Mouse (Mus musculus) forebrain, embryonic 13.5 days (tissue): ENCODE data around the gene Kcnk4. TPM values are rescaled to one million over a fixed set of nuclear protein-coding genes. Genes with fewer than 3 reads are reported as not detected.
A peak's percentile ranks its signal among the peaks of the same experiment; 100 is the strongest.
"Not testable (repeated sequence)": the region's sequence is repeated elsewhere in the genome, so short reads cannot be mapped to it uniquely, and the experiment has no call there.

Experiments
- ATAC-seq: fragments of 200-750 bp; cut with Nextera tagmentation; 2 replicates; pipeline ENCODE4 v1.8.0; 2017
- H3K27ac ChIP-seq: fragments of 300-500 bp; sonication (generic); 2 replicates; pipeline ENCODE4 v1.5.1; 2015; ENCODE audit warnings: inconsistent platforms, mild to moderate bottlenecking, moderate library complexity
- H3K27me3 ChIP-seq: fragments of 300-500 bp; sonication (generic); 2 replicates; pipeline ENCODE4 v1.6.1; 2015; ENCODE audit warnings: mild to moderate bottlenecking, inconsistent platforms
- H3K36me3 ChIP-seq: fragments of 300-500 bp; sonication (generic); 2 replicates; pipeline ENCODE4 v1.6.1; 2015; ENCODE audit warnings: mild to moderate bottlenecking, inconsistent platforms; ENCODE audit not compliant: poor library complexity, severe bottlenecking
- H3K4me1 ChIP-seq: fragments of 300-500 bp; sonication (generic); 2 replicates; pipeline ENCODE4 v1.6.1; 2015; ENCODE audit warnings: inconsistent platforms
- H3K4me2 ChIP-seq: fragments of 300-500 bp; sonication (generic); 2 replicates; pipeline ENCODE4 v1.6.1; 2015; ENCODE audit warnings: inconsistent platforms, mild to moderate bottlenecking, moderate library complexity
- H3K4me3 ChIP-seq: fragments of 300-500 bp; sonication (generic); 2 replicates; pipeline ENCODE4 v1.5.1; 2015; ENCODE audit warnings: mild to moderate bottlenecking, inconsistent platforms
- H3K9ac ChIP-seq: fragments of 300-500 bp; sonication (generic); 2 replicates; pipeline ENCODE4 v1.6.1; 2015; ENCODE audit warnings: mild to moderate bottlenecking, inconsistent platforms
- H3K9me3 ChIP-seq: fragments of 300-500 bp; sonication (generic); replicated peaks from 2 replicates; pipeline ENCODE4 v1.6.1; 2016; ENCODE audit warnings: inconsistent platforms
- WGBS: fragments of 180-500 bp; shearing (Covaris S2); methylation state at CpG from one replicate; pipeline ENCODE4 v1.1.7; 2015; 5-methylcytosine and 5-hydroxymethylcytosine counted together
- polyA plus RNA-seq: library from polyadenylated mRNA; unstranded; fragments of >200 nt; fragmentation: Nextera tagmentation; extraction: Ambion mirVana; gene quantifications from 2 replicates; pipeline ENCODE4 v1.2.1, GENCODE M21; 2015

Kcnk4 gene
- polyA plus RNA-seq, 1 experiment from 2014 or later = not detected

DNA sequence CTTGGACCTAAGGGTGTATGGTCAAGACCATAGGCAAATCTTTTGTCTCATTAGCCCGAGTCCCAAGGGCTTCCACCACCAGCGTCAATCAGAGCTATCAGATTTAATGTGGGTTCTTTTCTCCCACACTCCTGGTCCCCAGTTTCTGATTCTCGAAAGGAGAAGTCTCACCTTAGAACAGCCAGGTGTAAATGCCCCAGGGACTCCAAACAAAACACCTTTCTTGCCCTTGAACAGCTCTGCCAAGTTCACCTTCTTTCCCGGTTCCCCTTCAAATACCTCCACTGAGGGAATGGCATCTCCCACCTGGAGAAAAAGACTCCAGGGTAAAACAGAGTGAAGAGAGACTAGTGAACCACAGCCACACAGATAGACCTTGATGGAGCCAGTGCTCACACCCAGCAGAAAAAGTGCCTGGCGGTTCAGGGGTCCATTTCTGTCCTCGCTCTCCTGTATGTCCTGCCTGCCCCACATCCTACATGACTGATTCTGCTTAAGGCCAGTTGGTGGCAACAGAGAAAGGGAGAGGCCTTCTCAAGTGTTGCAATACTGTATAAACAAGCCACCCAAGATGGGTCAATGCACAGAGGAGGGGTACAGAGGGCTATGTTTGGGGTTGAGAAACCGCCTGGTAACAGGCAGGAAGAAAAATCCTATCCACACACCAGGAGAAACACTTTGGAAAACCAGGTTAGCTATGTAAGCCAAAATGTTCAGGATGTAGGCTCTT, 26.3 kb downstream of the Kcnk4 start:
- Histone ChIP-seq H3K9me3 (no peaks in the 10 kb centered on the region), H3K4me1 (peaks cover 25% of the 10 kb centered on the region), H3K27me3 (no peaks in the 10 kb centered on the region), H3K27ac (no peak overlapping the region), H3K4me2 (peak overlapping the region; percentile 87), H3K36me3 (peaks cover 53% of the 10 kb centered on the region), H3K9ac (peak overlapping the region; percentile 80), H3K4me3 (0 out of 2 replicates have a peak overlapping the region, but pooled peaks have one; percentile 62)
- 88% methylated on average over 7 of the region's 7 CpGs for WGBS
- ATAC-seq = no peak

DNA sequence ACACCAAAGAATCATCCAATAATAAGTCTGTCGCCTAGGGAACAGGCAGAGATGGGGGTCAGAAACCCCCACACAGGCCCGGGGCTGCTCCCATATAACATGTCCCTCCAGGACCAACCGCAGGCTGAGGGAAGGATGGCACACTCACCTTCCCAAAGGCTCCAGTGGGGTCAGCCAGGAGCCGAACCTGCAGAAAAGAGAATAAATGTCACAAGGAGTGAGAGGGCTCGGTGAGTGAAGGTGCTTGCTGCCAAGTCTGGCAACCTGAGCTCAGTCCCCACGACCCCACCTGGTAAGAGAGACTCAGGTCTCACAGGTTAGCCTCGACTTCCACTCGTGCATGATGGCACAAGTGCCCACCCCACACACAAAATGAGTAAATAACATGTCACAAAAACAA, 27.2 kb downstream of the Kcnk4 start:
- WGBS = 88% methylated on average over 8 of the region's 8 CpGs
- no peak overlapping the region for H3K27ac ChIP-seq
- H3K27me3 ChIP-seq = no peaks in the 10 kb centered on the region
- 0 out of 2 replicates have a peak overlapping the region, but pooled peaks have one; percentile 6 for H3K9ac ChIP-seq
- no peak for ATAC-seq
- no peaks in the 10 kb centered on the region for H3K9me3 ChIP-seq
- no peak overlapping the region for H3K4me2 ChIP-seq
- peaks cover 47% of the 10 kb centered on the region for H3K36me3 ChIP-seq
- H3K4me1 ChIP-seq = peaks cover 25% of the 10 kb centered on the region
- no peak overlapping the region for H3K4me3 ChIP-seq

DNA sequence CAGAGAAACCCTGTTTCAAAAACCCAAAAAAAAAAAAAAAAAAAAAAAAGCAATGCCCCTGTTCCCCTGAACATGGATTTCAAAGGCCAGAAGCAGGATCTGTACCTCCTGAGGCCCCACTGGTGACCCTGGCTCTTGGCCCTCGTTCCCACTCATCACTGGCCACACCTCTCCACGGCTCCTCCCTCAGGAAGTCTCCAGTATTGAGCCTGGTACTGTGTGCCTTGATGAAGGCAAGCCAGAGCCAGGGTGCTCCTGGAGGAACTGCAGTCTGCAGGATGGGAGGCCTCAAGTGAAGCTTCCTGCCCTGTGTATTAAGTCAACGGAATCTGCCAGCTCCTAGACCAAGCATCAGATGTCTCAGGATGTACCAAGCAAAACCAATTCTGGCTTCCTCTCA, 28.1 kb downstream of the Kcnk4 start:
- H3K9me3 ChIP-seq = no peaks in the 10 kb centered on the region
- no peak overlapping the region for H3K27ac ChIP-seq
- peaks cover 18% of the 10 kb centered on the region for H3K4me1 ChIP-seq
- 93% methylated on average over 3 of the region's 3 CpGs for WGBS
- H3K9ac ChIP-seq = 0 out of 2 replicates have a peak overlapping the region, but pooled peaks have one; percentile 6
- H3K4me2 ChIP-seq = no peak overlapping the region
- ATAC-seq = no peak
- no peak overlapping the region for H3K4me3 ChIP-seq
- no peaks in the 10 kb centered on the region for H3K27me3 ChIP-seq
- H3K36me3 ChIP-seq = peaks cover 38% of the 10 kb centered on the region

DNA sequence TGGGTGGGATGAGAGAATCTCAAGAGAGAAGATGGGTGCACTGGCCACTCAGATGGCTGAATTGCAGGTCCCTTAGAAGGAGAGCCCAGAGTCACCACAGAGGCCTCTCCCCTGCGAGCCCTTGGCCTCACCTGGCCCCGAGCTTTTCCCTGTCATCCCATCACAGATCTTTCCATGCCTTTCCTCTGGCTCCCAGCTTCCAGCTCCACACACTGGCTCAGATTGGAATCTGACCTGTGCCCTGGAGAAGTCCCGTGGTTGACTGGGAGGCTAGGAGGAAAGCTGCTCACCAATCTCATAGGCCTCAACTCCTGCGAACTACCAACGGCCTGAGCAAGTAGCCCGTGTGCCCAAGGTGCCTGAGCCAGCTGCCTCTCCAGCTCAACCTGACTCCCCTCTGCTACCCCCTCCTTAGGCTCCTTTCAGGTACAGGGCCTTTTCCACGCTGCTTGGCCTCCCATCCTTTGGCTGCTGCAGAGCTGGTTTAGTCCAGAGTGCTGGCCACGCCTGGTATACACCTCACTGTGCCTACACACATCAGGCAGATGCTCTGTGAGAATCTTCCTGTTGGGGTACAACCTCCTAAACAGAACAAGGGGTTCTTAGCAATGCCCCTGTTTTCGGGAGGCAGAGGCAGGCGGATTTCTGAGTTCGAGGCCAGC, 28.7 kb downstream of the Kcnk4 start:
- 92% methylated on average over 11 of the region's 11 CpGs for WGBS
- Histone ChIP-seq H3K27me3 (no peaks in the 10 kb centered on the region), H3K4me2 (no peak overlapping the region), H3K4me1 (peaks cover 14% of the 10 kb centered on the region), H3K9me3 (no peaks in the 10 kb centered on the region), H3K9ac (no peak overlapping the region), H3K27ac (no peak overlapping the region), H3K4me3 (no peak overlapping the region), H3K36me3 (peaks cover 35% of the 10 kb centered on the region)
- no peak for ATAC-seq

DNA sequence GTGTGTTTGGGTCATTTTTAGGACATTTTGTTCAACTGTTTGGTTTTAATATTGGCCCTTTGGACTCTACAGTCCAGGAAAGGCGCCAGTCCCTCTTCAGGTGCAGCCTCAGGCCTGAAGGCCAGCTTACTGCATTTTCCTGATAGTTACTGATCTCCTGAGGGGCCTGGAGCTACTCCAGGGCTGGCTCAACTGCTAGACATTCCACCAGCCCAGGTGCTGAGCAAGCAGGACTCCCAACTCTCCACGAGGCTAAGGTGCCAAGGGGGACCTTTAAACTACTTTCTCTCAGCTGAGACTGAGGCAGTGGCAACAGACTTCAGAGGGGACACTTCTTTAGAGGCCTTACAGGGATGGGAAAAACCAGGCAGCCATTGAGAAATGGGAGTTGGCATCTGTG, 29.5 kb downstream of the Kcnk4 start:
- H3K27ac ChIP-seq = no peak overlapping the region
- H3K9me3 ChIP-seq = no peaks in the 10 kb centered on the region
- peaks cover 35% of the 10 kb centered on the region for H3K36me3 ChIP-seq
- WGBS = 91% methylated on average over 2 of the region's 2 CpGs
- no peak overlapping the region for H3K4me3 ChIP-seq
- no peak overlapping the region for H3K4me2 ChIP-seq
- ATAC-seq = no peak
- peaks cover 14% of the 10 kb centered on the region for H3K4me1 ChIP-seq
- H3K27me3 ChIP-seq = no peaks in the 10 kb centered on the region
- H3K9ac ChIP-seq = no peak overlapping the region

DNA sequence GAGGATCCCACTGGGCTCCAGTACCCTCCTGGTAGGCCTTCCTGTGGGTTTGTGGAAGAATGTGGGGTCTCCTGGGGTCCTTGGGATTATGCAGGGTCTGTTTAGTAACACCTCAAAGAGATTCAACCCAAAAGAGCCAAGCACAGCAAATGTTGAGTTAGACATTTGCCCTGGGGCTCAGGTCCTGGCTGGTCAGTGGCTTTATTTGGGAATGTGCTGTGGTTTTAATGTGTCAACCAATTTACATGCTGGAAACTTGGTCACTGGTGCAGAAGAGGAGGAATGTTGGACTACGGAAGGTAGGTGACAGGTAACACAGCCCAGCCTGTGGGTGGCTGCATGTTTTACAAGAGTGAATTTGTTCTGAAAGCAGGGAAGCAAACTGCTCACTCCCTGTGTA, 31.3 kb downstream of the Kcnk4 start:
- peaks cover 2% of the 10 kb centered on the region for H3K4me1 ChIP-seq
- H3K9me3 ChIP-seq = no peaks in the 10 kb centered on the region
- ATAC-seq = no peak
- no peak overlapping the region for H3K4me2 ChIP-seq
- H3K27me3 ChIP-seq = no peaks in the 10 kb centered on the region
- H3K4me3 ChIP-seq = no peak overlapping the region
- 90% methylated on average over 1 of the region's 1 CpGs for WGBS
- H3K9ac ChIP-seq = no peak overlapping the region
- peaks cover 35% of the 10 kb centered on the region for H3K36me3 ChIP-seq
- no peak overlapping the region for H3K27ac ChIP-seq

DNA sequence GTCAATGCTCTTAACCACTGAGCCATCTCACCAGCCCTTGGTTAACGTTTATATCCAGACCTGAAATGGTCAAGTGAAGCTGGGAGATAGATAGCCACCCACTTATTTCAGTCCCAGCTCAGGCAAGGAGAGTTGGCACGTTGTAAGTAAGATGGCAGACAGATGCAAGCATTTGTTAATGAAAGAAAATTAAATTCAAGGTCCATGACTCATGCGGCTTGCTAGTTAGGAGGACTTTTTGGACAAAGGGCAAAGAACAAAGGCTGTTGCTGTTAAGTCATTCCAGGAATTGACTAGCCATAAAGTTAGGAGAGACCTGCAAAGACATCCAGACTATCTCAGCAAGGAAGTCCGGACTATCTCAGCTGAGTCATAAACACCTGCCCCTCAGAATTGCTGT, 34.7 kb downstream of the Kcnk4 start:
- no peaks in the 10 kb centered on the region for H3K27me3 ChIP-seq
- no peaks in the 10 kb centered on the region for H3K4me1 ChIP-seq
- H3K4me3 ChIP-seq = no peak overlapping the region
- no peak for ATAC-seq
- no peak overlapping the region for H3K4me2 ChIP-seq
- H3K9ac ChIP-seq = no peak overlapping the region
- WGBS = 81% methylated on average over 4 of the region's 4 CpGs
- H3K9me3 ChIP-seq = no peaks in the 10 kb centered on the region; the same call in 1 of the 2 replicates
- peaks cover 10% of the 10 kb centered on the region; the same call in 1 of the 2 replicates for H3K36me3 ChIP-seq
- H3K27ac ChIP-seq = no peak overlapping the region

DNA sequence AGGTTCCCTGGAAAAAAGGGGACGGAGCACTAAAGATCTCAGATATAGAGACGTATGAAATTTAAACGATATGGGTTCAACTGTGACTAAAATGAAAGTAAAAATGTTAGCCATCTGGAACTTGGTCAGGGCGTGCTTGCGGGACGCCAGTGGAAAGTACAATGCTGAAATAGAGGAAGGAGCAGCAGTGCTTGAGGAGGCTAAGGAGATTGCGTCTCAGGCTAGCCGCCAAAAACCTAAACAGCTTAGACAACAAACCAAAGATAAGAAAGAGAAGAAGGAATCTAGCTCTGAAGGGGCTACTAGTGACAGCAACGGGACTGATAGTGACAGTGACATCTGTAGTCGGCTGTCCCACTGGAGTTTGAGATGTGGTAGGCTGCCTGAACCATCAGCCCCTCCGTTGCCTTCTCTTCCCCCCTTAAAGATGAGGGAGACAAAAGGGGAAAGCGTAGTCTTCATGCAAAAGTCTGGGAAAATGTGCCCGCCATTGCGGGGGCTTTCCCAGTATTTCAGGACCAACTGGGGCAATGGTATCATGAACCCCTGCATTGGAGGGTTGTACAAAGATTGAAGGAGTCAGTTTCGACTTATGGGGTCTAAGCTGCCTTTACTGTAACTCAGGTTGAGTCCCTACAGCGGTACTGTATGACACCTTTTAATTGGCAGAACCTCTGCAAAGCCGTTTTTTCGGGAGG, 38.6 kb downstream of the Kcnk4 start:
- H3K4me1 ChIP-seq, H3K36me3 ChIP-seq, H3K4me2 ChIP-seq, H3K27ac ChIP-seq, H3K9ac ChIP-seq, H3K4me3 ChIP-seq, H3K27me3 ChIP-seq, ATAC-seq, H3K9me3 ChIP-seq: not testable (repeated sequence)
- 91% methylated on average over 18 of the region's 18 CpGs for WGBS

DNA sequence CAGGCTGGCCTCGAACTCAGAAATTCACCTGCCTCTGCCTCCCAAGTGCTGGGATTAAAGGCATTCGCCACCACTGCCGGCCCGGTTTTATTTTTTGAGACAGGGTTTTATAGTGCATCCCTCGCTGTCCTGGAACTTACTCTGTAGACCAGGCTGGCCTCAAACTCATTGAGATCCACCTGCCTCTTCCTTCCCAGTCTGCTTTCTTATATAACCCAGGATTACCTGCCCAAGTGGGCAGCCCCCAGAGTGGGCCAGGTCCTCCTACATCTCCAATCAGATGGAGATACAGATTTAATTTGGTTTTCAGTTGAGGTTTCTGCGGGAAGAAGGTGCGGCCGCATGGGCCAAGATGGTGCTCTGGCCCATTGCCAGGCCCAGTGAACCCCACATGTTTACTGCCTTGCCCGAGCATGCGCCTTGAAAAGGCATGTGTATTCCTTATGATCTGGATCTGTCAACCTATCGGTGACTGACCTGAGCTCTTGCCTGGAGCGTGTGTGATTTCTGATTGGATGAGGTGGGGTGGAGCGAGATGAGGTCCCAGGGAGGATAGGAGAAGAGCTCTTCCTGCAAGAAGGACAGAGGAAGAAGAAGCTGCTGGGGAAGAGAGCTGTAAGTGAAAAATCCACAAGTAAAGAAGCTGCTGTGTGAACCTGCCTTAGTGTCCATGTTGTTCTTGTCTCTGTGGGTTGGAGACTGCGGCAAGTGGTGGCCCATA, 40.4 kb downstream of the Kcnk4 start:
- ATAC-seq = no peak
- Histone ChIP-seq H3K27me3 (no peaks in the 10 kb centered on the region), H3K4me3 (no peak overlapping the region), H3K9ac (no peak overlapping the region), H3K4me2 (no peak overlapping the region), H3K4me1 (no peaks in the 10 kb centered on the region), H3K36me3 (no peaks in the 10 kb centered on the region), H3K9me3 (no peaks in the 10 kb centered on the region; the same call in 1 of the 2 replicates), H3K27ac (no peak overlapping the region)
- 94% methylated on average over 14 of the region's 14 CpGs for WGBS

DNA sequence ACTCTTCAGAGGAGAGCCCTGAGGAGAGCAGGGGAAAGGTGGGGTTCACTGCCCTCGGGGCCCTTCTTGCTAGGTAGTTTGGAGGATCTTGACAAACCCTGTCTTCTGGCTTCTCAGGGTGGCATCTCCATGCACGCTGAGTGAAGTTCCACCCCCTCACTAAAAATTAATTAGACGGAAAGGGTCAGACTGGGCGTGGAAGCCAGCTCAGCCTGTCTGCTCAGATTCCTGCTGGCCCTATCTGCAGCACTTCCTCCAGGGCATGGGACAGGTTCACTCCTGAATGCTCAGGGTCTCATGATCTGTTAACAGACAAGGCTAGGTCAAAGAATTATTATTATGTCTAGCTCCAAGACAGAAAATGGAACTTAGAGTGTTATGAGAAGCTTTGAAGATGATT, 41.8 kb downstream of the Kcnk4 start:
- 65% methylated on average over 4 of the region's 4 CpGs for WGBS
- no peak for ATAC-seq
- no peaks in the 10 kb centered on the region; the same call in 1 of the 2 replicates for H3K9me3 ChIP-seq

DNA sequence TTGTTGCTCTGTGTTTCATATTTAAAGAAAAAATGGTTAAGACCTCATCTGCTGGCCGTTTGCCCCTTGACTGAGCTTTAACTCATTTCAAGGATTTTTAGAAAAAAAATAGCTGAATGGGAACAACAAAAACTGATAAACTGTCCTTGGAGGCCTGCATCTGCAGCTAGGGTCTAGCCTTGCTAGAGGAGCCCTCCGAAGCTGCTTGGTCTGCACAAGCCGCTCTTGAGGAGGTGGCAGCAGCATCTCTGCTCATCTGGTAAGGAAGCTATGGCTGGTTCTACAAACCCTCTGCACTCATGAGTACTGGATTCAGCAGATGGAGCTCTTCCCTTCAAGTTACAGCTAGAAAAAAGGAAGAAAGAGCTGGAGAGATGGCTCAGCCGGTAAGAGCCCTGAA, 56.4 kb downstream of the Kcnk4 start:
- no peaks in the 10 kb centered on the region for H3K27me3 ChIP-seq
- H3K36me3 ChIP-seq = no peaks in the 10 kb centered on the region
- H3K27ac ChIP-seq = no peak overlapping the region
- no peak overlapping the region for H3K4me3 ChIP-seq
- peaks cover 8% of the 10 kb centered on the region; the same call in 1 of the 2 replicates for H3K9me3 ChIP-seq
- no peaks in the 10 kb centered on the region for H3K4me1 ChIP-seq
- H3K4me2 ChIP-seq = no peak overlapping the region
- H3K9ac ChIP-seq = no peak overlapping the region
- ATAC-seq = no peak
- 83% methylated on average over 4 of the region's 4 CpGs for WGBS

More for the DNA sequence above, 41.8 kb downstream of the Kcnk4 start:
- H3K27ac ChIP-seq = no peak overlapping the region
- no peaks in the 10 kb centered on the region for H3K4me1 ChIP-seq
- H3K27me3 ChIP-seq = no peaks in the 10 kb centered on the region
- H3K36me3 ChIP-seq = no peaks in the 10 kb centered on the region
- H3K9ac ChIP-seq = no peak overlapping the region
- H3K4me2 ChIP-seq = no peak overlapping the region
- H3K4me3 ChIP-seq = no peak overlapping the region

DNA sequence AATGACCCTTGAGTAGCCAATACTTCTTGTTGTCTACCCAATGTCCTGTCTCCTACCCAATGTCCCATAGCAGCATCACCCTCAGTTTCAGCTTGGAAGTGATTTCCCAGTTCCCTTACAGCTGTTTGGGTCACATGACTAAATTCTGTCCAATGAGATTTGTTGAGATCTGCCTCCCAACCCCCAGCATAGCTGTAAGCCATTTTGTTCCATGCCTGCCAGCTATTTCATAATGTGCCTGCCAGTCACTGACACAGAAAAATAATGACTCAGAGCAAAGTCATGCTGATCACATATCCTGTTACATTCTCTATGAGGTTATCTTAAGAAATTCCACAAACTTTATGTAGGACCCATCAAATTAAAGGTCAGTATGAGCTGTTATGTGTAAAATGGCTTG, 57.5 kb downstream of the Kcnk4 start:
- no peak for ATAC-seq

More for the DNA sequence above, 57.5 kb downstream of the Kcnk4 start:
- Histone ChIP-seq H3K36me3 (no peaks in the 10 kb centered on the region), H3K9me3 (peaks cover 8% of the 10 kb centered on the region; the same call in 1 of the 2 replicates), H3K4me1 (no peaks in the 10 kb centered on the region), H3K27me3 (no peaks in the 10 kb centered on the region), H3K4me2 (no peak overlapping the region), H3K9ac (no peak overlapping the region), H3K4me3 (no peak overlapping the region), H3K27ac (no peak overlapping the region)
